Mouse (Mus musculus) CH12.LX (cell line): ENCODE results near the gene Zfp579.

Source experiments
- CHD1 ChIP-seq: IDR thresholded peaks from 2 replicates; pipeline ENCODE4 v1.6.1; 2012; ENCODE audit warnings: low read depth, low read length, improper control_type of control experiment, inconsistent platforms
- CTCF ChIP-seq, 2 experiments: IDR thresholded peaks in 1 of 2; conservative IDR thresholded peaks in 1 of 2; 2 replicates each; pipeline ENCODE4 v1.5.1; 2011 to 2012; ENCODE audit warnings: low read depth in 2 of 2, low read length in 2 of 2, improper control_type of control experiment in 1 of 2, inconsistent platforms in 1 of 2, mild to moderate bottlenecking in 1 of 2, moderate library complexity in 1 of 2

GRCm38 (mm10) chr7:4996003-4996895, at the start of gene Zfp579:
- TF ChIP-seq CHD1: no peak
- TF ChIP-seq CTCF (conservative IDR thresholded peaks at IDR 0.05 in 1 of 2, IDR thresholded peaks at IDR 0.05 in 1 of 2; ENCODE audit: low read depth in 2 of 2, low read length in 2 of 2): no peak
